Mouse (Mus musculus) kidney, embryonic 14.5 days (tissue): ENCODE data around the gene 0610012G03Rik. TPM values are rescaled to one million over a fixed set of nuclear protein-coding genes. Genes with fewer than 3 reads are reported as not detected.

ENCODE experiments used
- ATAC-seq: fragments of 200-750 bp; cut with Nextera tagmentation; 2 replicates; pipeline ENCODE4 v1.8.0; 2017; ENCODE audit warnings: moderate number of reproducible peaks, mild to moderate bottlenecking, moderate TSS enrichment, moderate library complexity; ENCODE audit not compliant: low FRiP score, low TSS enrichment
- H3K27ac ChIP-seq: fragments of 300-500 bp; sonication (generic); 2 replicates; pipeline ENCODE4 v1.5.1; 2014; ENCODE audit warnings: low read depth, mild to moderate bottlenecking, low read length, moderate library complexity, mixed read lengths
- H3K27me3 ChIP-seq: fragments of 300-500 bp; sonication (generic); 2 replicates; pipeline ENCODE4 v1.6.1; 2014; ENCODE audit warnings: mild to moderate bottlenecking, low read length; ENCODE audit not compliant: control insufficient read depth, insufficient read depth
- H3K36me3 ChIP-seq: fragments of 300-500 bp; sonication (generic); 2 replicates; pipeline ENCODE4 v1.6.1; 2014; ENCODE audit warnings: low read length, mixed read lengths; ENCODE audit not compliant: control insufficient read depth, insufficient read depth
- H3K4me1 ChIP-seq: fragments of 300-500 bp; sonication (generic); 2 replicates; pipeline ENCODE4 v1.6.1; 2014; ENCODE audit warnings: low read length, mixed read lengths; ENCODE audit not compliant: control insufficient read depth, insufficient read depth
- H3K4me2 ChIP-seq: fragments of 300-500 bp; sonication (generic); replicated peaks from 2 replicates; pipeline ENCODE4 v1.6.1; 2014; ENCODE audit warnings: low read depth, mild to moderate bottlenecking, low read length
- H3K4me3 ChIP-seq: fragments of 300-500 bp; sonication (generic); 2 replicates; pipeline ENCODE4 v1.5.1; 2014; ENCODE audit warnings: mild to moderate bottlenecking, low read length
- H3K9ac ChIP-seq: fragments of 300-500 bp; sonication (generic); 2 replicates; pipeline ENCODE4 v1.6.1; 2014; ENCODE audit warnings: low read depth, mild to moderate bottlenecking, low read length, moderate library complexity
- H3K9me3 ChIP-seq: fragments of 300-500 bp; sonication (generic); 2 replicates; pipeline ENCODE4 v1.6.1; 2016; ENCODE audit warnings: low read length; ENCODE audit not compliant: control insufficient read depth
- WGBS: fragments of 180-500 bp; shearing (Covaris S2); extraction: QIAGEN DNeasy Blood & Tissue Kit; methylation state at CpG from one replicate; pipeline ENCODE4 v1.1.7; 2014; 5-methylcytosine and 5-hydroxymethylcytosine counted together
- polyA plus RNA-seq: library from polyadenylated mRNA; unstranded; fragments of >200 nt; fragmentation: Nextera tagmentation; extraction: Ambion mirVana; gene quantifications from 2 replicates; pipeline ENCODE4 v1.2.1, GENCODE M21; 2014

The 0610012G03Rik gene
- polyA plus RNA-seq: 96.4 and 99.1 TPM in 2 replicates

GRCm38 (mm10) chr16:31948345-31948774 lies at the start of gene 0610012G03Rik, which contains the start of gene Ncbp2:
Gene 0610012G03Rik, minus strand, starts transcription at chr16:31948494.
Gene Ncbp2, plus strand, starts transcription at chr16:31948513.
- Histone ChIP-seq H3K4me3 (peak within 1 kb of the TSS; percentile 74), H3K4me1 (peaks cover 16% of the 10 kb centered on the region), H3K4me2 (peak within 1 kb of the TSS; percentile 87), H3K27me3 (no peaks in the 10 kb centered on the region), H3K27ac (peak within 1 kb of the TSS; percentile 85), H3K36me3 (peaks cover 11% of the 10 kb centered on the region; the same call in 1 of the 2 replicates), H3K9me3 (no peaks in the 10 kb centered on the region), H3K9ac (peak within 1 kb of the TSS; percentile 94)
- under 1% methylated on average over 55 of the region's 55 CpGs for WGBS
- peak; percentile 94 for ATAC-seq

GRCm38 (mm10) chr16:31996371-31996770 lies 48.1 kb upstream of the 0610012G03Rik start:
- 74% methylated on average over 5 of the region's 5 CpGs for WGBS
- Histone ChIP-seq H3K9ac (no peak overlapping the region), H3K27ac (no peak overlapping the region), H3K36me3 (peaks cover 23% of the 10 kb centered on the region; the same call in 1 of the 2 replicates), H3K4me1 (no peaks in the 10 kb centered on the region), H3K4me2 (no peak overlapping the region), H3K9me3 (no peaks in the 10 kb centered on the region), H3K4me3 (no peak overlapping the region), H3K27me3 (no peaks in the 10 kb centered on the region)
- ATAC-seq: no peak

GRCm38 (mm10) chr16:31993946-31994345 lies 45.7 kb upstream of the 0610012G03Rik start:
- no peaks in the 10 kb centered on the region for H3K4me1 ChIP-seq
- H3K27me3 ChIP-seq: no peaks in the 10 kb centered on the region
- no peak overlapping the region for H3K4me2 ChIP-seq
- no peak for ATAC-seq
- H3K27ac ChIP-seq: no peak overlapping the region
- H3K9me3 ChIP-seq: no peaks in the 10 kb centered on the region
- no peak overlapping the region for H3K4me3 ChIP-seq
- peaks cover 29% of the 10 kb centered on the region for H3K36me3 ChIP-seq
- no peak overlapping the region for H3K9ac ChIP-seq

- Histone ChIP-seq H3K27ac (no peak overlapping the region), H3K4me1 (no peaks in the 10 kb centered on the region), H3K9me3 (no peaks in the 10 kb centered on the region), H3K4me2 (no peak overlapping the region), H3K36me3 (peaks cover 32% of the 10 kb centered on the region), H3K27me3 (no peaks in the 10 kb centered on the region), H3K9ac (no peak overlapping the region), H3K4me3 (no peak overlapping the region)
- ATAC-seq: no peak
- 94% methylated on average over 4 of the region's 4 CpGs for WGBS
Measured at GRCm38 (mm10) chr16:31993195-31993594, 44.9 kb upstream of the 0610012G03Rik start.

- WGBS: 59% methylated on average over 1 of the region's 1 CpGs
- no peak for ATAC-seq
Measured at GRCm38 (mm10) chr16:31992039-31992438, 43.7 kb upstream of the 0610012G03Rik start.

GRCm38 (mm10) chr16:31980946-31981345 lies 32.7 kb upstream of the 0610012G03Rik start:
- Histone ChIP-seq H3K4me3 (no peak overlapping the region), H3K4me1 (no peaks in the 10 kb centered on the region), H3K36me3 (peaks cover 41% of the 10 kb centered on the region; the same call in 1 of the 2 replicates), H3K4me2 (no peak overlapping the region), H3K9ac (no peak overlapping the region), H3K27ac (no peak overlapping the region), H3K27me3 (no peaks in the 10 kb centered on the region), H3K9me3 (no peaks in the 10 kb centered on the region)
- 81% methylated on average over 5 of the region's 5 CpGs for WGBS
- no peak for ATAC-seq

More at GRCm38 (mm10) chr16:31992039-31992438, 43.7 kb upstream of the 0610012G03Rik start:
- H3K4me1 ChIP-seq: no peaks in the 10 kb centered on the region
- H3K9ac ChIP-seq: no peak overlapping the region
- H3K4me2 ChIP-seq: no peak overlapping the region
- no peaks in the 10 kb centered on the region for H3K9me3 ChIP-seq
- H3K36me3 ChIP-seq: peaks cover 39% of the 10 kb centered on the region
- no peak overlapping the region for H3K27ac ChIP-seq
- H3K27me3 ChIP-seq: no peaks in the 10 kb centered on the region
- H3K4me3 ChIP-seq: no peak overlapping the region

GRCm38 (mm10) chr16:31979501-31979900 lies 31.2 kb upstream of the 0610012G03Rik start:
- H3K27me3 ChIP-seq: no peaks in the 10 kb centered on the region
- no peak for ATAC-seq
- no peak overlapping the region for H3K9ac ChIP-seq
- 97% methylated on average over 3 of the region's 3 CpGs for WGBS
- H3K4me3 ChIP-seq: no peak overlapping the region
- H3K27ac ChIP-seq: no peak overlapping the region
- no peak overlapping the region for H3K4me2 ChIP-seq
- no peaks in the 10 kb centered on the region for H3K4me1 ChIP-seq
- H3K36me3 ChIP-seq: peaks cover 46% of the 10 kb centered on the region; the same call in 1 of the 2 replicates
- H3K9me3 ChIP-seq: no peaks in the 10 kb centered on the region

GRCm38 (mm10) chr16:31975258-31975657 lies 27.0 kb upstream of the 0610012G03Rik start:
- 88% methylated on average over 4 of the region's 4 CpGs for WGBS
- no peak for ATAC-seq
- Histone ChIP-seq H3K9ac (no peak overlapping the region), H3K9me3 (no peaks in the 10 kb centered on the region), H3K4me1 (no peaks in the 10 kb centered on the region), H3K27me3 (no peaks in the 10 kb centered on the region), H3K27ac (no peak overlapping the region), H3K4me2 (no peak overlapping the region), H3K4me3 (no peak overlapping the region), H3K36me3 (peaks cover 55% of the 10 kb centered on the region; the same call in 1 of the 2 replicates)

- Histone ChIP-seq H3K9me3 (no peaks in the 10 kb centered on the region), H3K36me3 (peaks cover 74% of the 10 kb centered on the region), H3K27ac (no peak overlapping the region), H3K4me1 (no peaks in the 10 kb centered on the region), H3K9ac (no peak overlapping the region), H3K4me2 (no peak overlapping the region), H3K4me3 (no peak overlapping the region), H3K27me3 (no peaks in the 10 kb centered on the region)
- WGBS: 92% methylated on average over 7 of the region's 7 CpGs
- ATAC-seq: no peak
Measured at GRCm38 (mm10) chr16:31963224-31963623, 14.9 kb upstream of the 0610012G03Rik start.
